Mouse (Mus musculus) intestine, postnatal 0 days (tissue): ENCODE measurements around the gene Mllt1. TPM values are rescaled to one million over a fixed set of nuclear protein-coding genes. Genes with fewer than 3 reads are reported as not detected.

ENCODE experiments used
- ATAC-seq: fragments of 200-750 bp; cut with Nextera tagmentation; 2 replicates; pipeline ENCODE4 v1.8.0; 2017; ENCODE audit warnings: mild to moderate bottlenecking, moderate TSS enrichment, moderate library complexity
- H3K27ac ChIP-seq: fragments of 300-500 bp; sonication (generic); 2 replicates; pipeline ENCODE4 v1.5.1; 2014; ENCODE audit warnings: mild to moderate bottlenecking, low read depth, low read length, moderate library complexity
- H3K27me3 ChIP-seq: fragments of 300-500 bp; sonication (generic); replicated peaks from 2 replicates; pipeline ENCODE4 v1.6.1; 2014; ENCODE audit warnings: low read length, mixed read lengths; ENCODE audit not compliant: control insufficient read depth, insufficient read depth
- H3K36me3 ChIP-seq: fragments of 300-500 bp; sonication (generic); 2 replicates; pipeline ENCODE4 v1.6.1; 2014; ENCODE audit warnings: mild to moderate bottlenecking, moderate library complexity; ENCODE audit not compliant: control insufficient read depth, insufficient read depth
- H3K4me1 ChIP-seq: fragments of 300-500 bp; sonication (generic); replicated peaks from 2 replicates; pipeline ENCODE4 v1.6.1; 2014; ENCODE audit warnings: antibody characterized with exemption, low read length, mixed read lengths; ENCODE audit not compliant: control insufficient read depth, insufficient read depth
- H3K4me2 ChIP-seq: fragments of 300-500 bp; sonication (generic); replicated peaks from 2 replicates; pipeline ENCODE4 v1.6.1; 2014; ENCODE audit warnings: low read depth, mild to moderate bottlenecking, moderate library complexity
- H3K4me3 ChIP-seq: fragments of 300-500 bp; sonication (generic); 2 replicates; pipeline ENCODE4 v1.5.1; 2014; ENCODE audit warnings: low read depth, low read length
- H3K9ac ChIP-seq: fragments of 300-500 bp; sonication (generic); 2 replicates; pipeline ENCODE4 v1.6.1; 2014; ENCODE audit warnings: mild to moderate bottlenecking, low read depth, low read length
- H3K9me3 ChIP-seq: fragments of 300-500 bp; sonication (generic); 2 replicates; pipeline ENCODE4 v1.6.1; 2016; ENCODE audit warnings: mixed run types; ENCODE audit not compliant: control insufficient read depth
- CTCF ChIP-seq: sonication (generic); IDR thresholded peaks from 2 replicates; pipeline ENCODE4 v1.5.1; 2016; ENCODE audit warnings: low read depth, mild to moderate bottlenecking, control low read depth, antibody characterized with exemption, moderate library complexity
- WGBS: fragments of 180-500 bp; shearing (Covaris S2); extraction: QIAGEN DNeasy Blood & Tissue Kit; methylation state at CpG from one replicate; pipeline ENCODE4 v1.1.7; 2014; 5-methylcytosine and 5-hydroxymethylcytosine counted together
- polyA plus RNA-seq: library from polyadenylated mRNA; unstranded; fragments of >200 nt; fragmentation: Nextera tagmentation; extraction: Ambion mirVana; gene quantifications from 2 replicates; pipeline ENCODE4 v1.2.1, GENCODE M21; 2015

Gene Mllt1
- polyA plus RNA-seq, 1 experiment from 2014 or later: 10.5 TPM

DNA sequence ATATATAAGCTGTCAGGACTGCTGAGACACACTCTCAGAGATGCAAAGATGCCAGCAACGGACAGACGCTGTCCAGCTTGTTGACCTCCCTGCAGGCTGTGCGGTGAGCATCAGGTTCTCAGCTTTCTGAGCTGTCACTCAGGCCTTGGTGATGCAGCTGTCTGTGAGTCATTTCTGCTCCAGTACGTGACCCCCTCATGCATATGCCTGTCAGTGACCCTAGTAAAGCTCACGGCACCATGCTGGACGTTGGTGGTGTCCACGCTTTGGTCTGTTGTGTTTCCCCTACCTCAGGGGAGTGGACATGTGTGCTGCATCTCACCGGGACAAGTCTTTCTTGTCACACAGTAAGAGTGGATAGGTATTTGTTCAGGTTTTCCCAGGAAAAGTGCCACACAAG, 63.4 kb downstream of the Mllt1 start:
- H3K4me3 ChIP-seq: no peak overlapping the region
- H3K4me1 ChIP-seq: no peaks in the 10 kb centered on the region
- no peak overlapping the region for H3K27ac ChIP-seq
- no peak overlapping the region for H3K9ac ChIP-seq
- H3K9me3 ChIP-seq: 0 out of 2 replicates have a peak, but pooled peaks cover 6% of the 10 kb centered on the region
- no peak for TF ChIP-seq CTCF
- WGBS: 61% methylated on average over 8 of the region's 8 CpGs
- ATAC-seq: no peak
- H3K4me2 ChIP-seq: no peak overlapping the region
- no peaks in the 10 kb centered on the region for H3K27me3 ChIP-seq
- H3K36me3 ChIP-seq: no peaks in the 10 kb centered on the region

DNA sequence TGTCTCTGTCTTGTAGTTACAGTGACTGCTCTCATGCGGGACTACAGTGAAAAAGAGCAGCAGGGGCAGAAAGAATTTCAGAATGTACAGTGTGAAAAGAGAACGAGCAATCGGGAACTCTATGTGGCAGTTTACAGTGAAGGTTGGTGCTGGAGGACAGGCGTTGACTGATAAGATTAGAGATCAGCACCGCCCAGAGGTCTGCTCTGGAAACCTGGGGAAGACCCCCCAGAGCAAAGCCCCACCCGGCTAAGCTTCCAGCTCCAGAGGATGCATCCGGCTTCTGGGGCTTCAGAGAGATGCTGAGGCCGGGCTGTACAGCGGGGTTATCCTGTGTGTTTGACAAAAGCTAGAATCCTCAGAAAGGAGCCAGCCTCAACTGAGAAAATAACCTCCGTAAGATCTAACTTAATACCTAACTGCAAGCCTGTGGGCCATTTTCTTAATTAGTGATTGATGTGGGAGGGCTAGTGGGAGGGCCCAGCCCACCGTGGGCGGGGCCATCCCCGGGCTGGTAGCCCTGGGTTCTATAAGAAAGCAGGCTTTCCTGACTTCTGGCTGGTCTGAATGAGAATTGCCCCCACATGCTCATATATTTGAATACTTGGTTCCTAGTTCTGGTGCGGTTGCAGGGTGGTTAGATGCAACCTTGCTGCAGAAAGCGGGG, 64.8 kb downstream of the Mllt1 start:
- no peak overlapping the region for H3K27ac ChIP-seq

DNA sequence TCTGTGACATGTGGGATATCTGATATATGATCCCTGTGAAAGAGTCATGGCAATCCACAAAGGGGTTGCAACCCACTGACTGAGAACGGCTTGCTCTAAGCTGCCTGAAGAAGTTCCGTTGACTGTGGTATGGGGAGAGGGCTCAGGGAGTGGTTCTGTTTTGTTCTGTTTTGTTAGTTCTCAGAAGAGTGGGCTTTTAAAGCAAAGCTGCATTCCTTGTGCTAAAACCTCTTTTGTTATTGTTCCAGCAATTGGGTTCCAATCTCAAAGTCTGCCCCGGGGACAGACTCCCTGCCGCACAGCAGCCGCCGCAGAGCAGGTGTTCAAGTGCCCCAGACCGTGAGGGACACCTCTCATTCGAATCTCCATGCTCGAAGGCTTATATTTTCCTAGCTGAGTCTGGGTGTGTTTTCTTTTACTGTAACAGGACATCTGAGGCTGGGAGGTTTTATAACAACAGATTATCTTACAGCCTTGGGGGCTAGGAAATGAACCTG, 65.7 kb downstream of the Mllt1 start:
- no peak overlapping the region for H3K4me3 ChIP-seq
- H3K36me3 ChIP-seq: no peaks in the 10 kb centered on the region
- no peak overlapping the region for H3K4me2 ChIP-seq
- no peak overlapping the region for H3K27ac ChIP-seq
- no peaks in the 10 kb centered on the region for H3K27me3 ChIP-seq
- 0 out of 2 replicates have a peak, but pooled peaks cover 6% of the 10 kb centered on the region for H3K9me3 ChIP-seq
- H3K4me1 ChIP-seq: no peaks in the 10 kb centered on the region
- WGBS: 85% methylated on average over 9 of the region's 9 CpGs
- TF ChIP-seq CTCF: no peak
- H3K9ac ChIP-seq: no peak overlapping the region
- no peak for ATAC-seq

More for the DNA sequence above, 64.8 kb downstream of the Mllt1 start:
- no peak overlapping the region for H3K4me2 ChIP-seq
- H3K9me3 ChIP-seq: 0 out of 2 replicates have a peak, but pooled peaks cover 6% of the 10 kb centered on the region
- H3K27me3 ChIP-seq: no peaks in the 10 kb centered on the region
- H3K36me3 ChIP-seq: no peaks in the 10 kb centered on the region
- no peaks in the 10 kb centered on the region for H3K4me1 ChIP-seq
- 71% methylated on average over 15 of the region's 15 CpGs for WGBS
- ATAC-seq: no peak
- H3K4me3 ChIP-seq: no peak overlapping the region
- no peak overlapping the region for H3K9ac ChIP-seq
- no peak for TF ChIP-seq CTCF

DNA sequence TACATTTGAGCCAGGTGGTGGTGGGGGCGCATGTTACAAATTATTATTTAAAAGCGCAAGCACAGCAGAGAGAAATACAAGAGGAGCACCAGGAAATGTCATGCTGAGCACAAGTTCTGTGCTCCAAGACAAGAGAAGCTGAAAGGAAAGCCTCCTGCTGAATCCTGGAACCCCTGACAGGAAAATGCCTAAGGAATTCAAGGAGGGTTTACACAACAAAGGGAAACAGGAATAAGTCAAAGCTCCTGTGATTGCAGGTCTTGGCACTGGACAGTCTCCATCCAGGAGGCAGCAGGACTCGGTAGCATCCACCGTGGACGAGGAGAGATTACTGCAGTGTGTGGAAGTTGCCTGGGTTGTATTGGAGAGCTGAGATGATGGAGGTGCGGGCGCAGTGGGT, 69.1 kb downstream of the Mllt1 start:
- 0 out of 2 replicates have a peak, but pooled peaks cover 6% of the 10 kb centered on the region for H3K9me3 ChIP-seq
- WGBS: 76% methylated on average over 7 of the region's 7 CpGs
- no peak overlapping the region for H3K9ac ChIP-seq
- no peak overlapping the region for H3K4me2 ChIP-seq
- TF ChIP-seq CTCF: no peak
- no peaks in the 10 kb centered on the region for H3K36me3 ChIP-seq
- H3K27me3 ChIP-seq: no peaks in the 10 kb centered on the region
- no peak for ATAC-seq
- no peaks in the 10 kb centered on the region for H3K4me1 ChIP-seq
- no peak overlapping the region for H3K4me3 ChIP-seq
- H3K27ac ChIP-seq: no peak overlapping the region

DNA sequence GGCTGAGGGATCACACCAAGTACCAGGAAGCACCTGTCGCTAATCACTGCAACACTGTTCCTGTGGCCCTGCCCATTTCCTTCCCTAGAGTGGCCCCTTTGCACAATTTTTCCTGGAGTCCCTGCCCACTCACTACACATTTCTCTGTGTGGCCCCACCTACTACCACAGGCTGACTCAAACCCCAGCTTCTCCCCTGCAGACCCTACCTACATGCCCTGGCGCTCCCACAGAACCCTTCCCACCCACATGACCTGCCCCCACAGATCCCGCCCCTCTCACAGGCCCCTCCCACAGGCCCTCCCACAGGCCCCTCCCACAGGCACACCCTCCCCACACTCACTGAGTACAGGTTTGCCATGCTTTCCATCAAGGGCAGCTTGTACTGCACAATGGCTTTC, 74.0 kb downstream of the Mllt1 start:
- no peak for TF ChIP-seq CTCF
- Histone ChIP-seq H3K4me3 (no peak overlapping the region), H3K9me3 (no peaks in the 10 kb centered on the region), H3K27ac (no peak overlapping the region), H3K27me3 (no peaks in the 10 kb centered on the region), H3K9ac (no peak overlapping the region), H3K4me2 (no peak overlapping the region), H3K4me1 (no peaks in the 10 kb centered on the region), H3K36me3 (no peaks in the 10 kb centered on the region)
- ATAC-seq: peak; percentile 81
- 29% methylated on average over 3 of the region's 3 CpGs for WGBS

DNA sequence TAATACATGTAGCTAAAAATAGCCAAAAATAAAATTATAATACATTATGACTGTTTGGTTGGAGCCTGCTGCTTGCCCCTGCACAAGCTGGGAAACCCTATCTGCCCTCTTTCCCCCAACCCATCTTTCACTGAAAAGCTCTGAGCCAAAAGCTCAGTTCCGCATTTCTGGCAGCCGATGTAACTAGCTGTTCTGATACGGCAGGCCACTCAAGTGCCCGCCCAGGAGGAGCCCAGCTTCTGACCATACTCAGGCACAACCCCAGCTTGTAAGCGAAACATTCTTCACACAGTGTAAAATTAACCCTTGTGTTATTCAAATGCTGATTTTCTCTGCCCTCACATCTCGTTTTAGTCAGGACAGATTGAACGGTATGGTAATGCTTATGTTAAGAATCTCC, 76.3 kb downstream of the Mllt1 start:
- no peak for ATAC-seq
- Histone ChIP-seq H3K9me3 (no peaks in the 10 kb centered on the region), H3K27ac (no peak overlapping the region), H3K36me3 (no peaks in the 10 kb centered on the region), H3K4me1 (no peaks in the 10 kb centered on the region), H3K4me3 (no peak overlapping the region), H3K27me3 (no peaks in the 10 kb centered on the region), H3K4me2 (no peak overlapping the region), H3K9ac (no peak overlapping the region)
- 42% methylated on average over 7 of the region's 7 CpGs for WGBS
- TF ChIP-seq CTCF: no peak

DNA sequence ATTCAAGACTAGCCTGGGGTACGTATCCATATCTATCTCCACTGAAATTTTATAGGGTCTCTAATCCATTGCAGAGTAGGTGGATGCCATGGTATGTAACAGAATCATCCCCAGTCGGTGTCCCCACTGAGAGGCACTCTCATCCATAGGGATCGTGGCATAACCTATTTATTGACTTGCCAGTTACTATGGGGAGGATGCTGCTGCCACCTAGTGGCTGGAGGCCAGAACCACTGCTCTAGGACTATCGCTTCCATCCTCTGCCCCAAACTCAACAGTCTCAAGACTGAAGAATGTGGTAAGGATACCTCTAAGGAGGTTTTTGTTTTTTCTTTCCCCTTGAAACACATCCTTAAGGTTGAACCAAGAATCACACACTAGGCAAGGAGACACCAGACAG, 77.0 kb downstream of the Mllt1 start:
- H3K27me3 ChIP-seq: no peaks in the 10 kb centered on the region
- no peak overlapping the region for H3K27ac ChIP-seq
- H3K4me1 ChIP-seq: no peaks in the 10 kb centered on the region
- no peaks in the 10 kb centered on the region for H3K9me3 ChIP-seq
- 0 out of 2 replicates have a peak, but pooled peaks have one; percentile 22 for ATAC-seq
- TF ChIP-seq CTCF: peak; percentile 93
- 47% methylated on average over 4 of the region's 4 CpGs for WGBS
- H3K4me2 ChIP-seq: no peak overlapping the region
- H3K4me3 ChIP-seq: no peak overlapping the region
- no peak overlapping the region for H3K9ac ChIP-seq
- H3K36me3 ChIP-seq: no peaks in the 10 kb centered on the region
